Mouse (Mus musculus): ENCODE data around the gene Dact2.

DNA sequence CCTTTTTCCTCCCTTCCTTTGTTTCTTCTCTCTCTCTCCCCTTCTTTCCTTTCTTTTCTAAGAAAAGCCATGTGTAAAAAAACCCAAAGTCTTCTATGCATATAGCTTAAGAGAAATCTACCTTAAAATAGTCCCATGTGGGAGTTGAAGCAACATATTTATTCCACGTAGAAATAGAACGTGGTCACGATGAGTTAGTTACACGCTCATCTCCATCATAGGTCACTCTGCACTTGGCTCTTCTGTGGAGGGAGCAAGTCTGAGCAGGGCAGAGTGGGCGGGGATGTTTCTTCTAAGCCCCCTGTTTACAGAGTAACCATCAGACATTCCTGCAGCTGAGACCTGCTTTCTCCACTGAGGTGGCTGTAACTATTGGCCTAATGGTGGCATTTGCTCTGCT, 27.1 kb downstream of the Dact2 start:
- TF ChIP-seq CTCF (IDR thresholded peaks at IDR 0.05; ENCODE audit: borderline replicate concordance, insufficient read depth, low read depth, low read length) (no peak), POLR2A (IDR thresholded peaks at IDR 0.05; ENCODE audit: borderline replicate concordance, insufficient read depth, low read length) (no peak)

Measured in cerebellum, adult 2 months (tissue).